Mouse (Mus musculus): ENCODE results near the gene Tcp11l1.
A peak's percentile ranks its signal among the peaks of the same experiment; 100 is the strongest.

Tcp11l1 gene

DNA sequence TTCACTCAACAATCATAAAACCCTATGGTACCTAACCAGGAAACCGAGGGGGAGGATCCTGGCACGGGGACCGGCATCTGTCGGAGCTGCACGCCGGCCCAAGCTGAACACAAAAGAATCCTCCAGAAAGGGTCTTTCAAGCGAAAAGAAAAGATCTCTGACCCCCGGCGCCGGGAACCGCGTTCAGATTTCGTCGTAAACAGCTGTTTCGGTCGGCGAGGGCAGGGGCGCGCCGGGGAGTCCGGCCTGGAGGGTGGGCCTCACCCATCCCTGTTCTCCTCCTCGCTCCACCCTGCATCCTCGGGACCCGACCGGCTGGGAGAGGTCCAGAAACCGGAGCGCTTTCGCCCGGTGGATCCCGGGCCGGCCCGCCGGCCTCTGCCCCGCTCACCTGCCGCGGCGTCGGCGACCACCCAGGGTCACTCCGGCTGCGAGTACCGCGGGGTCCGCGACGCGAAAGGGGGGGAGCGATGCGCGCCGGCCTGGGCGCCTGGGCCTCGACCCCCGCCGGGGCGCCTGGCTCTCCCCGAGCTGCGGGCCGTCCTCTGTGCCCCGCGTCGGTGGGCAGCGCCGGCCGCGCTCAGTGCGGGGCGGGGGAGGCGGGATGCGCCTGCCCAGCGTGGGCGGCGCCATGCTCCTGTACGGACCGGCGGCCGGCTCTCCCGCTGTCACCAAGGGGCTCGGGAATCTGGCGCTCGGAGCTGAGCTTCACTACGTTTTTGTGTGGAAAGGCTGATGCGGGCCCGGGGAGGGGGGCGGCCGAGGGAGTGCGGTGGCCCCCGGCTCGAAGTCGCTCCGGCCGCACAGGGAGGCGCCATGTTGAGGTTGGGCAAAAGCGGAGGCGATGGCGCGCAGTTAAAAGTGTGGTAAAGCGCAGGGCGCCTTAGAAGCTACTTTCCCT lies at the start of gene Tcp11l1:
Gene Tcp11l1, minus strand, starts transcription at position 585 of the 901 bp plus-strand sequence.
- peak; percentile 53 to 71 for DNase-seq

DNA sequence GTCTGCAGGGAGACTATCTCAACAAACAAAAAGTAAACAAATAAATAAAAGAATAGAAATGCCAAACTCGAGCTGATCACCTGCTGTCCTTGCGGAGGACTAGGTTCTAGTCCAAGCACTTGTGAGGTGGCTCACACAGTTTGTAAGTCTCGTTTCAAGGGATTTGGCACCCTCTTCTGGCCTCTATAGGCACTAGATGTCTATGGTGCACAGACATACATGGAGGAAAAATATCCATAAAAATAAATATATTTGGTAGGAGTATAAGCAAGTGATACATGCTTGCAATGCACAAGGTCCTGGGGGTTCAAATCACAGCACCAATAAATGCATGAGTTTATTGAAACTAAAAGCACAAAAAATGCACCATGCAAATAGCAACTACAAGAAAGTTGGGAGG lies 38.6 kb upstream of the Tcp11l1 start:
- DNase-seq, result peak; percentile 28 to 40

- no peak for DNase-seq
Observed at GRCm38 (mm10) chr2:104748652-104749183, 36.7 kb upstream of the Tcp11l1 start.

- no peak for DNase-seq
Observed at GRCm38 (mm10) chr2:104746251-104746650, 34.3 kb upstream of the Tcp11l1 start.

DNA sequence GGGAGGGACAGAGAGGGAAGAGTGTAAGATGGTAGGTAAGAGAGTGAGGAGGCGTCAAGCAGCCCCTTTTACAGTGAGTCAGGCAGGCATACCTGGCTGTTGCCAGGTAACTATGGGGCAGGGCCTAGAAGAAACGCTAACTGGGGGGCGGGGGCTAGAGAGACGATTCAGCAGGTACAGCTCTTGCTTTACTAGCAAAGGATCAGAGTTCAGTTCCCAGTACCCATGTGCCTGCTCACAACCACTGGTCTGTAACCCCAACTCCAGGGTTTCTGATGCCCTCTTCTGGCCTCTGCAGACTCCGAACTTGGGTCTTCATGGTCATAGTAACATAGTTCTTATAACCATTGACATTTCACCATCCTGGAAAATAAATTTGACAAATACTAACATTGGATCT lies 32.0 kb upstream of the Tcp11l1 start:
- no peak for DNase-seq

GRCm38 (mm10) chr2:104743160-104743559 lies 31.2 kb upstream of the Tcp11l1 start:
- DNase-seq, result no peak

GRCm38 (mm10) chr2:104742741-104743064 lies 30.7 kb upstream of the Tcp11l1 start, which contains the start of gene Depdc7:
Depdc7 (minus strand) TSS chr2:104742878.
- peak; percentile 88 for DNase-seq

DNA sequence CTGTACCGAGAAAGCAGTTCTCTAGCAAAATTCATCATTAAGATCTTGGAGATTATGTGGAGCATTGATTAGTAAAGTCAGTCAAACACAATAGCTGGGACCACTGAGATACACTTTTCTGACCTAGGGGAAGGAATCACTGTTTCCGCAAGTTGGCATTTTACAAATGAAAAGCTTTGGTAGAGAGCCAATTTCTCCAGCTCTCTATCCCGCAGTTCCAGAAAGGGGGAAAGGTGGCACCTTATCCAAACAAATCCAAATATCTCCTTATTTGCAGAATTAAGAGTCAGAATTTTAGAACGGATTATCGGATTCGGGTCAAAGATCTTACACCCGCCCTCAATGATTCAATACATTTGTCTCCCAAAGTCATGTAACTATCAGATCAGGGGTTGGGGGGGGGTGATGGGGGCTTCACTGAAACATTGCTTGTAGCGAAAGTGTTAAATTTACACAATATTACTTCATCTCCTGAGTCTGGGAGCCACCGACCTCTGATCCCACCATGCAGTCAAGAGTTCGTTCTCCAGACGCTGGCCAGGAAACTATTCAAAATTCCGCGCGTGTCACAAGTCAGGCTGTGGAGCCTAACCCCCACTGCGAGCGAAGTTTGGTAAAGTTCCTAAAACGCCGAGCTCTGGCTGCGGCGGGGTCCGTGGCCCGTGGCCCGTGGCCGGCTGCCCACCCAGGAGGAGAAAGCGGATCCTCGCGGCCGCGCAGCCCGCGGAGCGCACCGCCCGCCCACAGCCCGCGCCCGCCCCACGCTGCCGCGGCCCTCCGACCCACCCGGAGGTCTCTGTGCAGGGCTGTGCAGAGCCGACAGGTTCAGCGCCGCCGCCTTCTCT lies 30.1 kb upstream of the Tcp11l1 start:
- DNase-seq, result no peak

- DNase-seq, result no peak
Observed at GRCm38 (mm10) chr2:104741015-104741758, 29.2 kb upstream of the Tcp11l1 start.

GRCm38 (mm10) chr2:104740248-104740949 lies 28.4 kb upstream of the Tcp11l1 start:
- no peak for DNase-seq

GRCm38 (mm10) chr2:104739691-104740090 lies 27.7 kb upstream of the Tcp11l1 start:
- no peak for DNase-seq

DNA sequence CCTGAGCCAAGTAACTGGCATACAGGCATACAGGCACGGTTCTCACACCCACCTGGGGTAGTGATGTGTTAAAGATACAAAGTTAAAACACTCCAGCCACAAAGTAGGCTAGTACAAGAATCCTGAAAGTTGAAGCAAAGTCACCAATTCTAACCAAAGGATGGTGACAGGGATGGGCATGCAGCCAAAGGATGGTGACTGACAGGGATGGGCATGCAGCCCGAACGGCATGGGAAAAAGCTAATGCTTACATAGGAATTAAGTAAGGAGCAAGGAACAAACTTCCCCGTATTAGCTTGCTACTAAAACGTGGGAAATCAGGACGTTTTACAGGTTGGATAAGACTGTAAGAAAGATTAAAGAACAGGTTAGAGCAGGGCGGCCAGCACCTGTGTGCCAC lies 24.3 kb upstream of the Tcp11l1 start:
- no peak for DNase-seq

GRCm38 (mm10) chr2:104732562-104733256 lies 20.7 kb upstream of the Tcp11l1 start:
- DNase-seq, result no peak

DNA sequence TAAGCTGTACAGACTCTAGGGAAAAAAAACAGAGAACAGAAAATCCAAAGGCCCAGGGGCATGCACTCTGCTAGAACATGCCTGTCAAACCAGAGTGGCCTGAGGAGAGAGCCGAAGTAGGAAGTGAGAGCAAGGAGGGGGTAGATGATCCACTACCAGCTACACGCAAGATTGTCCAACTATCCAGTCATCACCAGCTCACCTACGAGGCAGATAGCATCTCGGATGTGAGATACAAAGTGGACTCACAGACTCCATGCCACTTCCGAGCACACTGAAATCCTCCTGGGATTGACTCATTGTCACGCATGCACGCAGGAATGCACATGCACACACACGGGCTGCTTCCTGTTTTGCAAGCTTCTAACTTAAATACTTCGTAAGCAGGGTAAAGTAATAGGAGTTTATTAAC lies 20.1 kb upstream of the Tcp11l1 start:
- peak; percentile 55 for DNase-seq

DNA sequence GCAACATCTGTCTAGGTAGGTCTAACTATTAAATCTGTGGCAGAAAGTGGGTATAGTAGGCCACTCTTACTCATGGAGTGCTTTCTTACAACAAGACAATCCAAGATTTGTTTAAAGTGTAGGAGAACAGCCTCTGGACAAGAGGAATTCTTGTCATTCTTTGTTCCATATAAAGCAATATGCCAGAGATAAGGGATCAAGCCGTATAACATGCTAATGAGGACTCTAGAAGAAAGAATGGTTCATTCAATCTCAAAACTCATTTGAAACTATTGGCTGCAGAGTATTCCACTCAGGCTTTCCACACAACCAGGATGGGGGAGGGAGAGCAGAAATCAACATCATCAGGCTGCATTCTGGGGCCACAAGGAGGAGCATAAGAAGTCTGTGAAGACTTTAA lies 15.4 kb upstream of the Tcp11l1 start:
- DNase-seq, result no peak

- DNase-seq, result no peak
Observed at GRCm38 (mm10) chr2:104722021-104722420, 10.1 kb upstream of the Tcp11l1 start.

DNA sequence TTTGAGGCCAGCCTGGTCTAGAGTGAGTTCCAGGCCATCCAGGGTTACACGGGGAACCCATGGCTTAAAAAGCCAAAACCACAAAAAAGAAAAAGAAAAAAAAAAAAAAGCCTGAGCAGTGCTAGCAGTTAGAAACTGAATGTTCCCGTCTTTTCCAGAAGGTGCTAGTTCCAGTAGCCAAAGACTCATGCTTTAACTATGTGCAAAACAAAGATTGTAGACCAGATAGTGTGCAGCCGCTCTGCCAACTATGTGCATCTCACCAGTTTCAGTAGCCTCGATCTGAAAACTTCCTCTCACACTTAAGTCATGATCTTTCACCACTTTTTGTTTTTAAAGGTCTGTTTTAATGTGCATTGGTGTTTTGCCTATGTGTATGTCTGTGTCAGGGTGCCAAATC lies 5.9 kb upstream of the Tcp11l1 start:
- no peak for DNase-seq

DNA sequence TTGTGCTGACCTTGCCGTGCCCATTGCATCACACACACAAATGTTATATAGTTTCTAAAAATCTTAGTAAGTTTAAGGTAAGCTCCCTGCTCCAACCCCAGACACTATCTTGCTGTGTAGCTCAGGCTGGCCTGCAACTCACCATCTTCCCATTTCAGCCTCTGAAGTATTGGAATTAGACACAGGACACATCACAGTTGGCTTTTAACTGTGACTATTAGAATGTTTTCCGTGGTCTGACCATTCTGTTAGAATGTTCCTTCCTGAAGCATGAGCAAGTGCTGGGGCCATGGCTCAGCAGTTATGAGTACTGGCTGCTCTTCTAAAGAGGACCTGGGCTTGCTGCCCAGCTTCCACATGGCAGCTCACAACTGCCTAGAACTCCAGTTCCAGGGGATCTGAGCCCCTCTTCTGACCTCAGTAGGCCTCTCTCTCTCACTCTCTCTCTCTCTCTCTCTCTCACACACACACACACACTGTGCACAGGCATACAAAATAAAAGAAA lies 5.3 kb upstream of the Tcp11l1 start:
- DNase-seq, result no peak

GRCm38 (mm10) chr2:104716279-104716678 lies 4.3 kb upstream of the Tcp11l1 start, which contains the start of gene Pin1rt1:
Pin1rt1 (minus strand) TSS chr2:104716379.
- DNase-seq, result no peak

GRCm38 (mm10) chr2:104714254-104714691 lies 2.3 kb upstream of the Tcp11l1 start:
- DNase-seq, result no peak

GRCm38 (mm10) chr2:104712486-104712809 lies 479 bp upstream of the Tcp11l1 start:
- no peak for DNase-seq
